Mouse (Mus musculus): Measurements from ENCODE around the gene Ifit3b.
"Not testable (repeated sequence)": the region's sequence is repeated elsewhere in the genome, so short reads cannot be mapped to it uniquely, and the experiment has no call there.

GRCm38 (mm10) chr19:34587898-34588692 is 19.7 kb upstream of the Ifit3b start:
- not testable (repeated sequence) for TF ChIP-seq GATA1, TAL1 (IDR thresholded peaks at IDR 0.05; ENCODE audit: low read length)

All from erythroblast, embryonic 14.5 days (primary cell).